Mouse (Mus musculus): Measurements from ENCODE around the gene Cnot11.
A peak's percentile ranks its signal among the peaks of the same experiment; 100 is the strongest.
"Not testable (repeated sequence)": the region's sequence is repeated elsewhere in the genome, so short reads cannot be mapped to it uniquely, and the experiment has no call there.

Cnot11 gene

DNA sequence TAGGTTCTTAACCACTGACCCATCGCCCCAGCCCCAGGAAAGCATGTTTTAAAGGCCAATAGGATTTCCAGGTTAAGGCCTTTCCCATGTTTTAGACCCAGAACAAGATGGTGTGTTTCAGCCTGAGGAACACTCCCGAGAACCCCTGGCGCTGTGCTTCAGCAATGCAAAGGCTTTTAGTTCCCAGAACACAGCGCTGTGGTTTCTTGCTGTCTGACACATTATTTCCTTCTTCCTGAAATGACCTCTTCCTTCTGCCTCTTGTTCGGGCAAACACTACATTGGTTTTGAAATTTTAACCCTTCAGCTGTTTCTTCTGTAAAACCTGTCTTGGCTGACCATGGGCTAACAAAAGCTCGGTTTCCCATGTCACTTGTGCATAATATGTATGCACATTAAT is 44.3 kb downstream of the Cnot11 start:
- peak in 1 of 2 experiments; percentile 18 for DNase-seq (ENCODE audit: low spot score in 2 of 2)

DNA sequence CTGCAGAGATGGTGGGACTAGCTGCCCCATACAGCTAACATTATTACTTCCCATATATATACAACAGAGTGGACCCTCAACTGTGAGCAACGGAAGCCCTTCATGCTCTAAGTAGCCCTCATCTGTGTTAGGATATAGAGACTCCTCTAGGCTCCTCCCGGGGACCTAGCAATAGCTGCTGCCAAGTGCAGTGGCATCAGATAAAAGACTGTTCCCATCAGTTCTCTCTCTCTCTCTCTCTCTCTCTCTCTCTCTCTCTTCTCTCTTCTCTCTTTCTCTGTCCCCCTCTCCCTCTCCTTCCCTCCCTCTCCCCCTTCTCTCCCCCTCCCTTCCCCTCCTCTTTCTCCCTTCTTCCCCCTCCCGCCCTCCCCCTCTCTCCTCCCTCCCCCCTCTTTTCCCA is 46.4 kb downstream of the Cnot11 start:
- no peak for DNase-seq (ENCODE audit: low spot score in 2 of 2)

DNA sequence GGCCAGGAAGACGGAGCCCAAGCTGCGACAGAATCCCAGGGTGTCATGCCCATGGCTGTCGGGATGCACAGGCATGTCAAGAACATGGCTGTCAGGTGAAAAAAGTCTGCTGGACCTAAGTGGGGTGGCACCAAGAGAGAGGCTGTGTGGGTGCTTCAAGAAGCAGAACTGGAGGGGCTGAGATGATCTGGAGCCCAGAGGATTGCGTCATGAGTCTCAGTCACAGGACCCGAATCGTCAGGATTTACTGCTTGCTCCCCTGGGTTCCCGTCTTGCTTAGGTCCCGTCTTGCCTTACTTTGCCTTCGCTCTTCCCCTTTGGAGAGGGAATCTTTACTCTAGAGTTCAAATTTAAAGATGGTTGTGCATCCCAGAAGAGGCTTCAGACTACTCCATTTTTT is 48.4 kb downstream of the Cnot11 start:
- no peak for DNase-seq (ENCODE audit: low spot score in 2 of 2)

DNA sequence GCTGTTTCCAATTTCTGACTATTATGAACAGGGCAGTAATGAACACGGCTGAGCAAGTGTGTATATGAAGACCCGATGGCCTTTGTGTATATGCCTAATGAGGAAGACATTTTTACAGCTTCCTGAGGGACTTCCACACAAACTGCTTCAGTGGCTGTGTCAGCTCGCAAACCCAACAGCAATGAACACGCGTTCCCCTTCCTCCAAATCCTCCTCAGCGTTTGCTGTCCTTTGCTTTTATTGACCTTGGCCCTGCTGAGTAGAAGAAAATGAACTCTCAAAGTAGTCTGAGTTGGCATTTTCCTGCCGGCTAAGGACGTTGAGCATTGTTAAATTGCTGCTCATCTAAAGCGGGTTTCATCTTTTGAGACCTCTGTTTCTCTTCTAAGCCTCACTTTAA is 50.6 kb downstream of the Cnot11 start:
- DNase-seq (ENCODE audit: low spot score in 2 of 2): no peak

DNA sequence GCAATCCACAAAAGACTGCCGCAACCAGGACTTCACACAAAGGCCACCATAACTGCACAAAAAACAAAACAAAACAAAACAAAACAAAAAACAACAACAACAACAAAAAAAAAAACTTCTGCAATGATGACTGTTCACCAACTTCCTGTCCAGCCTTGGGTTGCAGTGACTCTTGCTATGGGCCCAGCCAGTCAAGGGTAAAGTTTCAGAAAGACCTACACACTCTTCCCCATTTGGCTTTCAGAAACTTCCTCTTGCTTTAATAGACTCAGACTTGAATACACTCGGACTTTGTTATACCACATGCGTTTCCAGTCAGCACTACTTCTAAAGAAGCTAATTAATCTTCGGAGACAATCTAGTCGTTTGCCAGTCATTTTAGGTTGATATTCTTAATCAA is 55.4 kb downstream of the Cnot11 start:
- no peak for DNase-seq (ENCODE audit: low spot score in 2 of 2)

DNA sequence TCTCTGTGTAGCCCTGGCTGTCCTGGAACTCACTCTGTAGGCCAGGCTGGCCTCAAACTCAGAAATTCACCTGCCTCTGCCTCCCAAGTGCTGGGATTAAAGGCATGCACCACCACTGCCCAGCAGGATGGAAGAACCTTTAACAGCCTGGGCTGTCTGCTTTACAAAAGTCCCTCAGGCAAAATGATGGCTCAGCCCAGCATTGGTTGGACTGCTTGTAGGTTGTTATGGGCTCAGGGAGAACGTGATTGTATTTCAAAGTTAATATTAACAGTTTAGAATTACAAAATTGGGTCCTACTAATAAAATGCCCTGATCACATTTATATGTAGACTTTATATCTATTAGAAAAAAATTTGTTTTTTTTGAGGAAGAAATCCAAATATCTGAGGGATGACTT is 56.8 kb downstream of the Cnot11 start:
- DNase-seq (ENCODE audit: low spot score in 2 of 2): not testable (repeated sequence)

DNA sequence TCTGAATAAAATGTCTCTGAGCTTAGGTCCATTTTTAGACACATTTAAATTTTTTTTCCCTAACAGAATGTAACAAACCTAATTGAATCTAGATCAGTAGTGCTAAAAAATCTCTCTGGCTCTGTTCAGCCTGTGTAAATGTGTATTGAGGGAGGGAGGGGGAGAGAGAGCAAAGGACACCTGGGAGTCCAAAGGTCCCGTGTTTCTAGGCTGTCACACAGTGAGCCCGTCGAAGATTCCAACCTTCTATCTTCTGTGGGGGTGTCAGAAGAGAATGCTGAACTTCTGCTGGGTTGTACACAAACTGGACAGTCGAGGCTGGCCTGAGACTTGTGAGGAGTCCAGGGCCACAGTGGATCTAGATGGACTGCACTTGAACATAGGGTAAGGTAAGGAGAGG is 57.3 kb downstream of the Cnot11 start:
- DNase-seq (ENCODE audit: low spot score in 2 of 2): no peak

DNA sequence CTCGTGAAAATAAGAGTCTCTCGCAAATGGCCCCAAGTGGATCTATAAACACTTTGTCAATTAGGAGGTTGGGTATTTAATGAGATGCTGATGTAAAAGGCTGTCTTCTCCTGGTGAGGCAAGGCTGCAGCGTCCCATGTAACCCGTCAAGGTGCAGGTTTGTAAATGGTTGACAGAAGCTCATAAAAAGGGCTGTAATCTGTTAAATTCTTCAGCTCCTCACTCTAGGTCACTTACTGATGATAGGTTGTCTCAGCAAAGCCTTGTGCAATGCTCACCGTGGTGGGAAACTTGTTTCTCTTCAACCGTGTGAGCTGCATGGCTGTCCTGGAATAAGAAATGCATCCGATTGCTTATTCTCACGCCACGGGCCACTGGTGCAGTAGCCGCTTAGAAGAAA is 59.0 kb downstream of the Cnot11 start:
- DNase-seq (ENCODE audit: low spot score in 2 of 2): no peak

Measured in spleen, postnatal 36 days (tissue).